Mouse (Mus musculus): ENCODE measurements around the gene Fap.
A peak's percentile ranks its signal among the peaks of the same experiment; 100 is the strongest.

Fap gene

DNA sequence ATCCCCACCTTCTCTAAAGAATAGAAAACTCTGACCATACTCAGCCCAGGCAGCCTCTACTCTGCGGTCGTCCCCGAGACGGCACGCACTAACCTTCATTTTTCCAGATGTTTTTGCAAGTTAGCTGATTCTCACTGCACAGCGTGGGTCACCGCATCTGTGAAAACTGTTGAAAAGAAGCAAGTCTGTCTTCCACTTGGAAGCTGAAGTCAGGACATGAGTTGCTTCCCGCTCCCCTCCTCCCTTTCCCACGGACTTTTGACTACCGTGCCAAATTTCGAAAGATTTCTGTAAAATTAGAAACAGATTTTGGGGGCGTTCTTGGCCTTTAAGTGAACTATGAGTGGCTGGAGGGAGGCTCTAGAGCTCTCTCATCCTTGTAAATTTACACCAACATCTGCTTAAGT lies at the start of gene Fap:
Gene Fap, minus strand, starts transcription at position 323 of the 407 bp plus-strand sequence.
- no peak for DNase-seq (ENCODE audit: low read depth, low spot score)

DNA sequence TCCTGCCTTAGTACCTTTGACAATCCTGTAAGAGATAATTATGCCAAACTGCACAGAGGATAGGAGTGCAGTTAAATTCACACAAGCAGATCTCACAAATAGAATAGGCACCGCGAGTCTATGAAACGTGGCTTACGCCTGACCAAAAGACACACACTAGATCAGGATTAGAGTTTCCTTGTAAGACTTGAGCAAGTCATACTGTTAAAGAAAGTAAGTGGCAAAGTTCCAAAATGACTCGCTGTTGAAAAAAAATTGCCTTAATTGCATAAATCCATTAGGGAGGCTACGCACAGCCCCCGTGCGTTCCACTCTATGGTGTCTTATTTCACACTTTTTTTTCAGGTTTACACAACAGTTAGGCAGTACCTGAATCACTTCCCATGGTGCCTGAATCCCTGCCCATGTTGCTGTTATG lies 49.2 kb upstream of the Fap start:
- no peak for DNase-seq (ENCODE audit: low read depth, low spot score)

DNA sequence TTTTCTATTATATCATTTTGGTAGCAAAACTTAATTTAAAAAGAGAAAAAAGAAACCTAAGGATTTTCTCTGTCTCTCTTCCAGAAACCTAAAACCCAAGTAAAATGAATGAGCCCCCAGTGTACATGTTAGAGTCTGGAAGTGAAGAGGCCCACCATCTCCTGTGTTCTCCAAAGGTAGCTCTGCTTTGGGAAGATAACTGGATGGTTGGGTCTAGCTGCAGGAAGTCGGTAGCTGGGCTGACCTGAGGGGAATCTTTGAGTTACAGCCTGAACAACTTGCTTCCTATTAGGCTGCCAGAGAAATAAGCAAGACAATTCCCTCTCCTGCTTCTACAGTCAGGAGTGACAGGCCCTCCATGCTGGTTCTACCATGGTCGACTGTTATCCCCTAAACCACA lies 45.8 kb upstream of the Fap start:
- peak; percentile 69 for DNase-seq (ENCODE audit: low read depth, low spot score)

DNA sequence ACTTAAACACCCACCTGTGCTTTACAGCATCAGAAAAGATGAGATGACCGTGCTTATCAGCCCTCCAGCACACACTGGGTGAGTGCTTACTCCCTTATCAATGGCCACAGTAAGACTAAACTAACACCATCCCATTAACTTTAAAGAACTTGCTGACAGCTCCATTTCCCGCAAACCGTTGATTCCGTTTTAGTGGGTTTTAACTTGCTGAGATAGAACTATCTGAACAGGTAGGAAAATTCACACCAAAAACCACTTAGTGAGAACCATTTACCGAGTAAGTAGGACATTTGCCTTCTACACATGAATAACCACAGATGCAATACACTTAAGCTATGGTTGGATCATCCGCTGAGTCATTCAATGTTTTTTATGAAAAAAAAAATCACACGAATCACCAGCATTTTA lies 45.1 kb upstream of the Fap start:
- DNase-seq (ENCODE audit: low read depth, low spot score), result peak; percentile 83

DNA sequence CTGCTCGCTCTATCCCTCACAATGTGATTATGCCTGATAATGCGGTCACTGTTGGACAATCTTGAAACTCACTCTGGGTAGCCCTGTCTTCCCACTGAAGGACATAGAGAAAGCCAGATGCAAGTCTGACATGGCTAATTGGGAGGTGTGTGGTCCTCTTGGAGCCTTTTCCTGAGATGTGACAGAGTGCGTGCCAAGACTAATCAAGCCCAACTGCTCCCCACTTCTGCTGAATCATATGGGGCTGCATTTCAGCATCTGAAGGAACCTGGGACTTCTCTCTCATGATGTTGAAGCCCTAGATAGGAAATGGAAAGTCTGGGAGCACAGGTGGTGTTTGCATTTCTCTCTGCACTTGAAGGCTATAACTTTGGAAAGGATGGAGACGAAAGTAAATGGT lies 39.3 kb upstream of the Fap start:
- no peak for DNase-seq (ENCODE audit: low read depth, low spot score)

DNA sequence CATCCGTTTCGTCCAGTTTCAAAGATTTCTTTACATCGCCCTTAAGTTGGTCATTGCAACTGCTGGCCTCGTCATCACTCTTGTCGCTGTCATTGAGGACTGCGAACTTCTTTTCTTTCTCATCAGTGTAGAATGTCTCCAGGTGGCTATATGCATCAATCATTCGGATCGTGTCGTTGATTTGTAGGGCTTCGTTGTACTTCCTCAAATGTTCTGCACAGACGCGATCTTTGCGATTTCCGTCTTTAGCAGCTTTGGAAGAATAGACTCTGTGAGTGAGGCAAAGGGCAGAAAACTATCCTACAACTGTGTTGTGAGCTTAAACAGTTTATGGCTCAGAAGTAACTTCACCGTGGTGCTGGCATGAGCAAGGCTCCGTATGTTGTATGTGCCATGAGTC lies 32.3 kb upstream of the Fap start:
- no peak for DNase-seq (ENCODE audit: low read depth, low spot score)

DNA sequence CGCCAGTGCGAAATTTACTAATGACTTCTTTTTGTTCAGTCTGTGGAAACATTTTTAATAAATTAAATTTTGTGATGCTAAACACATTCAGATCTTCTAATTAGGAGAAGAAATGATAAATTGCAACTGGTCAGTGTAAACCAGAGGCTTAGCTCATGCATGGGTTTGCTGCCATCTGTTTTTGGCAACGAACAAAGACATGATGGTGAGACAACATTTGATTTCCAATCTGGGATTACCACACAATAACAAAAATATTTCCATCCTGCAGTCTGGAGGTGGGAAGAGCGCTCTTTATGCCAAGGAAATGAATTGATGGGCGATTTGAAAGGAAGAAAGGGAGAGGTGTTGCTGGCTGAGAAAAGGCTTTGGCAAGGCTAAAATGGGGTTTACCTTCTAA lies 29.7 kb upstream of the Fap start:
- DNase-seq (ENCODE audit: low read depth, low spot score), result no peak

DNA sequence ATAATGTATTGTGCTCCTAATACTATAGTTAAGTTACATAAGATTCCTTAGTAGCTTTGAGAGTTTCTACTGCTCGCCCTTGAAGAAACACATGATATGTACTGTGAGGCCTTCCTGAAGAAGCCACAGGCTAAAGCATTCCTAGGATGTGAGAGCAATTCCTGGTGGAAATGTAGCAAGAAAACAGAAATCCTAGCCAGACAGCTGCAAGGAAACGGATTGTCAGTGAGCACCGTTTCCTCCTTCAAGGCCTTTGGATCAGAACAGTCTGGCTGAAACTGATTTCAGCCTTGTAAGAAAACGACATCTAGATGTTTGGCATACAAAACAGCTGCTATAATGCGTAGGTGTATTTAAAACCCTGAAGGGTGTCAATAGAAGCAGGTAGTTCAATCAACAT lies 22.7 kb upstream of the Fap start:
- DNase-seq (ENCODE audit: low read depth, low spot score), result no peak

DNA sequence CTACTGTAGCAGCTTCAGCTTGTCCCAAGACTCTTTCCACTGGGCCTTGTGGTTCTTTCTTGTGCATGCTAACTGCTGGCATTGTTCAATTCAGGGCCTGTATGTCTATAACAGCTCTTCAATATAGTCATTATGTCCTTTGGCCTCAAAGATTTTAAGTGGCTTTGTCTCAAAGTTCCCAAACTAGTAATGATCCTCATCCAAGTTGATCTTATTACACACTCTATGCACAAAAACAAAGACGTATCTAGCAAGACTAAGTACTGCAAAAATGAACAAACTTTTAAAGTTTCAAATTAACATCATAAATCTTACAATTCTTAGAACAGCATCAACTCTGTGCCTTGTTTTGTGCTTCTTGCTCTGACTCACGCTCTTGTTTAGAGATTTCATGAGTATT lies 20.6 kb upstream of the Fap start:
- DNase-seq (ENCODE audit: low read depth, low spot score), result no peak

DNA sequence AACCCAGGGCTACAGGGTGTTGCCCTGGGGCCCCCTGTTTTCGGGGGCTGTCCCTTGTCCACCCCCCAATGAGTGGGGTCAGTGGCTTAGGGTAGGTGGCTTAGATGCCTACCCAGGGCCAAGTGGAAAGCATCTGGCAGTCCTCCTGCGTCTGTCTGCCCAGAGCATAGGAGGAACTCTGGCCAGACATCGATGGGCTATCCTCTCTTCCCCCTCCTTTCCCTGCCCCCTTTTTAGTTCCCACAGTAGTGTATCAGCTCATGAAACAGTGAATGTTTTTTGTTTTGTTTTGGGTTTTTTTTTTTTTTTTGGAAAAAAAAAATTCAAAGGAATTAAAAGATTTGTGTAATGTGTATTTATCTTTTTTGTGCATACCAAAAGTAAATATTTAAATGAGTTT lies 17.7 kb upstream of the Fap start:
- no peak for DNase-seq (ENCODE audit: low read depth, low spot score)

DNA sequence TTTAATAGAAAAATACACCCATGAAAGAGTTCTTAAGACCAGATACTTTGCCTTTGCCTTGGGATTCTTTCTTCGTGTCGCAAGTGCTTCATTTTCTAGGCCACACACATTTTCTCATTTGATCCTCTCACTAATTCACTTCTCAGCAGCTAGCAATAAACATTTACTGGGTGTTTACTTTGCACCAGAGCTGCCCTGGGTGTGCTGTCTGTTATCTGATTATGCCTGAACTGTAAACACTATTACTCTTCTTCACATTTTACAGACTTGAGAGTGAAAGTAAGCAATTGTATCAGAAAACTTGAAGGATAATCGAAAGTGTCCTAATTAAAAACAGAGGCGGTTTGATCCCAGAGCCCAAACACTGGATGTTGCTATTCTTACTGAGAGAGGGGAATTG lies 15.5 kb upstream of the Fap start:
- DNase-seq (ENCODE audit: low read depth, low spot score), result peak; percentile 12

DNA sequence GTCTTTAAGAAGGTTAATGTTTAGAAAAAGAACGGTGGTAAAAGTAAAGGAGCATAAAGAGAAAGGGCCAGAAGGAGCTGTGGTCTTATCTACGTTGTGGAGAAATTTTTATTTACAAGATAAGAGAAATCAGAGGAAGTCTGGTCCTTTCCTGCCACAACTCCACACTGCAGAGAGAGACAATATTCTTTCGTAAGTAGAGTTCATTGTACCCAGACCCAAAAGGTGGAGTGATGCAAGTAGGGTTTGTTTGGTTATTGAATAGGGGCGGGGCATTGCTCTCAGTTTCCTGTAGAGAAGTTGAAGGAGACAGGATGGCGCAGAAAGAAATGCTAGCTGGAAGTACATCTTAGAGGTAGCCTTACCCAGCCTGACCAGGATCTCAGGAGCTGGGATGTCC lies 11.9 kb upstream of the Fap start:
- DNase-seq (ENCODE audit: low read depth, low spot score), result no peak

DNA sequence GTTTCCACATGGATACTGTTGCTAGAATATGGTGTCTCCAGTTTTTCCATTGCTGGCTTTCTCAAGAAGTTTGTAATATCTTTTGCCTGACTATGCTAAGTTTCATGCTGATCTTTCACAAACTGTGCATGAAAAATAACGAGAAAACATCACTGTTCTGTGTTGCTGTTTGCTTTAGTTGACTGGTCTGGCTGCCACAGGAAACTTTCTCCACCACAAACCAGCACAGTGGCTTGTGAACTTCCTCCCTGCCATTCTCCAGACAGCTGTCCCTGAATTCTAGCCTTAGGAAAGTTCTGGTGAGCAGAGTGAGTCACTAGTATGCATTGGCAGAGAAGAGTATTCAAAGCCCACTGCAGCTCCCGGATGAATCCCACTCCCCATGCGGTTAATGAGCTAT lies 1.1 kb upstream of the Fap start:
- no peak for DNase-seq (ENCODE audit: low read depth, low spot score)

DNA sequence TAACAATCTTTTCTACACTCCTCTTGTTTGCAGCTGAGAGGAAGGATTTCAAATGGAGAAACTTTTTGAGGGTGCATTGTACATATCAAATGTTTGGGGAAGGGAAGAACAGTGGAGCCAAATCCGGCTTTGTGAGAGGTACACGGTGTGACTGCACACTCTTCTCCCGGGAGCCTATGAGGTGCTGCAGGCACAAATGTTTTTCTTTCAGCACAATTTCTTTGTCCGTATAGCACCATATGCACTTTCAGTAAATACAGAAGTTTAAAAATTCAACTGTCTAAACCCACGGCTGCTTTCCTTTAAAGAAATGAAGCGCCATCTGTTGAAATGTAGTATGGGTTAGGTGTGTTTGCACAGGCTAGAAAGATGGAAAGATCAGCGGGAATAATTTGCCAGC lies 375 bp upstream of the Fap start:
- DNase-seq (ENCODE audit: low read depth, low spot score), result no peak

DNA sequence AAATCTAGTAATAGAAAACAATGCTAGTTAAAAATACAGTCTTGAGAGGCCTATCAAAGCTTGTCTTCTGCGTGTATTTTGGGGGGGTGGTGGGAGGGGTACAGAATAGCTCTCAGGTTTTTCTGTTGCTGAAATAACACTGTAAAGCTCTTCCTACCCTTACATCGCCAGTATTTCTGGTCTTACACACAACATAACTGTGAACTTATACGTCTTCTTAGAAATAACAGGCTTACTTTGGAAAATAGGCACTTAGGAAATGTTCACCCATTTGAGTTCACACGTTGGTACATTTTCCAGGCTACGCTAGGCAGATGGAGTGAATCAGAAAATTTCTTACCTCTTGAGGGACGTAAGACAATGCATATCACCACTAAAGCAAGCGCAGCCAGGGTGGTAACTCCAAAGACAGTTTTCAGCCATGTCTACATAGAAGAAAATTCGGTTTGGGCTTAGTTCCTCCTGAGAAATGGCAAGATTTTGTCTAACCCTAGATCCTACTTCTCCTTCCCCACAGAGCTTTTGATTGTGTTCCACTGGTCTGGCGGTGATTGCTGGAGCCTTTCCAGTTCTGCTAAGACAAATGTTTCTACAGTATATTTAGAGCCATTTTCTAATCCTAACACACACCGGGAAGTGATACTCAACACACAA lies 649 bp downstream of the Fap start:
- DNase-seq (ENCODE audit: low read depth, low spot score), result no peak

DNA sequence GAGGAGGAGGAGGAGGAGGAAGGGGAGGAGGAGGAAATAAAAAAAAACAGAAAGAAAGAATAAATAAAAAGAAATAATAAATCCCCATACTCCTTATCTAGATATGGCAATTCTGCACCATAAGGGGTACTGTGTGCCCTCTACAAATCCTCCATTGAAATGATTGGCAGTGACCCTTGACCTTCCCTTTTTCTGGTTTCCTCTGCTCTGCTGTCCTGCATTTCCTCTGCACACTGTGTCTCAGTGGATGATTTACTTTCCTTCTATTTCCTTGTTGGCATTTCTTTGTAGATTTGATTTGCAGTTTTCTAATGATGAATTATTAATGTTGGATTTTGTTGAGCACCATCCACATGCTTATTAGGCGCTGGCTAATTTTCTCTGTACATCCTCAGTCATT lies 9.2 kb downstream of the Fap start:
- DNase-seq (ENCODE audit: low read depth, low spot score), result no peak

DNA sequence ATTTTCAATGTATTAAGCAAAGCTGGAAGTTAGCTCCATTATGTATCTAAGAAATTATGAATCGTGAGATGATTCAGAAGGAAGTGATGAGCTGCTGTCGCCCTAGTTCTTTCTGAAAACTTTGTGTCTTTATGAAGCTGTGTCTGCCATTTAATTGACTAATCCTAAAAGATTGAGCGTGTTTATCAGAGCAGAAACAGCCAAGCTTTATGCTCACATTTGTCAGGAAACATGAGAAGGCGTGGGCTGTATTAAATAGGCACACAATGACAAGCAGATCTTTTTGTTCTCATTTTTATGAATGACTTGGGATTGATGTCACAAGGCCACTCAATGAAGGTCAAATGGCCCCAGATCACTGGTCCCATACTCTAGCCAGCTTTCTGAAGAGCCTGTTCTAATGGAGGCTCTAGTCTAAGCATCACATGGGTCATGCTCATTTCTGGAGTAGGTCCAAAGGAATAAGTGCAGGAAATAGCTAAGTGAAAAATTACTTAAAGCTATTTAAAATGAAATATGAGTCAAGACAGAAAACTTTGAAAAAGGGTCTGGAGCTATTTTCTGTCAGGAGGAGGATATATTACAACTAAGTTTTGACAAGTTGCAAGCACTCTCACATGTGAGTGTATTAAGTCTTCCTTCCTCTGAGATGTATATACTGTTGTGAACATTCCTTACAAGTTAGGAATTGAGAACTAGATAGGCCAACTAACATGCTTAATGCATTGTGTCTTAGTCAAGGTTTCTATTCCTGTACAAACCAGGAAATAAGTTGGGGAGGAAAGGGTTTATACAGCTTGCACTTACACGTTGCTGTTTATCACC lies 11.0 kb downstream of the Fap start:
- DNase-seq (ENCODE audit: low read depth, low spot score), result no peak

DNA sequence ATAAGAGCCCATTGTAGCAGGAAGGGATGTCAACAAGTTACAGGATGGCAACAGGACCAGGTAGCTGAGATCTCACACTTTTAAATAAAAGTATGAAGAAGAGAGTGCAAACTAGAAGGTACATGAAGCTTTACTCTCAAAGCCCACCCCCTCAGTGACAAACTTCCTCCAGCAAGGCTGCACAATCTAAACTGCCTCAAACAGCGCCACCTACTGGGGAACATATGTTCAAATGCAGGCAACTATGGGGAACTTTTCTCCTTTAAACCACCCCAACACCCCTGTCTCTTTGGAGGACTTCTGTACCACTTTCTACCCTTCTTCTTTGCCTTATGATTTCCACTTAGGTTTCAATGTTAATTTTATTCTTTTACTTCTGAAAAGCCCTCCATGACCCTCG lies 16.5 kb downstream of the Fap start:
- DNase-seq (ENCODE audit: low read depth, low spot score), result peak; percentile 12

DNA sequence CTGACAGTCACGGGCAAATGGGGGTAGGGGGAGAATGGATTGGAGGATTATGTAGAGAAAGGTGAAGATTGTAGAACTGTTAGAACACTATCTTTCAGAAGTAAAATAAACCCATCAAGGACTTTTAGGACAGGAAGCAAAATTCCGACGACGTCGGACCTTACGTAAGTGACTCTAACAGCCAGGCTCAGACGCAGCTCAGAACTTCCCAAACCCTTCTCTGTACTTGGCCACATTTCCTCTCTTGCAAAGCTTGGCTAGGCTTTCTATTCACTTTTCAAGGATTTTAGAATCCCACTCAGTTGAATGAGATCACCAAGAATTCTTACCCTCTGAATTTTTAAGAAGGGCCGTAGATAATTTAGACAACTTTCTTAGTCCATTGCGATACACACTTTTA lies 17.5 kb downstream of the Fap start:
- no peak for DNase-seq (ENCODE audit: low read depth, low spot score)

DNA sequence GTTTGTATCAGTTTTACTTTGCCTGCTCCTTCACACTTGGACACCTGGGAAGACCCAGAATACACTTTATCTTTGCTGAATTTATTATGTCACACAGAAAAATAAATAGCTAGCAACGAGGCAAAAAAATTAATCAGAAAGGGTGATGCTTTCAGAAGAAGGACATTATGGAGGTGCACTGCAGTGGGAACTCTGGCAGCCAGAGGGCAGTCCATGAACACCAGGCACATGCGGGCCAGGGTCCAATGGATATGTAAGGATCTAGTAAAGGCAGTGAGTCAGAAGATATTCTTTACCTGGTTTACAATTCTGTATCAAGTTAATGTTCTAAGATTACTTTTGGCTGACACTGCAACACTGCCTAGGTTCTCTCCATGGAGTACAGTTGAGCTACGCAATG lies 24.2 kb downstream of the Fap start:
- no peak for DNase-seq (ENCODE audit: low read depth, low spot score)

DNA sequence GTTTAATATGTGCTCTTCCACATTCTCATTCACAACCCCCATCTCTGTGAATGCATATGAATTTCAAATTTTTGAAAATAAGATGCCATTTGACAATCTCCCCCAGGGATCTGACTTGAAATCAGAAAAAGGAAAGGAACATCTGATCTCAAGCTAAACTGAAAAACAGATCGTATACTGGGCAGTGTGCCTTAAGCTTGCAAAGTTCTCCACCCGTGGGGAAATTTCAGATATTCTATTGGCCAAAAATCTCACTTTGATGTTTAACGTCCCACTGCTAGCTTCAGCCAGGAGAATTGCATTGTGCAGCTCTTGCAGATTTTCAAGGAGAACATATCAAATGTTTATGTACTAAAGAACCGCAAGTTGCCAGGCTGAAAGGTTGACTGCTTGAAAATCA lies 24.7 kb downstream of the Fap start:
- DNase-seq (ENCODE audit: low read depth, low spot score), result no peak

DNA sequence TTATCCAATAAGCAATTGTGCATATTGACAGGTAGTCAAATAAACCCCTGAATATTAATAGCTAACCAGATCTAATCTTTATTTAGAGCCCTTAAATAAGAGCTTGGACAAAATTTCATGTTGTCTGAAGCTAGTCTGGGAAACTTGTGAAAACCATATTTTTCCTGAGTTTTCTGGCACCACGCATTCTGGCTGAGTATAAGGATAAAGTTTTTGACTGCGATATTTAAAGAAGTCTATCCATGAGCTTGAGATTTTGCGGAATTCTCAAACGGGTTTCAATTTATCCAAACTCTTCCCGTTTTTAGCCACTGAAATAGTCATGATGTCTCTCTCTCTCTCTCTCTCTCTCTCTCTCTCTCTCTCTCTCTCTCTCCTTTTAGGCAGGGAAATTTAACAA lies 25.8 kb downstream of the Fap start:
- no peak for DNase-seq (ENCODE audit: low read depth, low spot score)

DNA sequence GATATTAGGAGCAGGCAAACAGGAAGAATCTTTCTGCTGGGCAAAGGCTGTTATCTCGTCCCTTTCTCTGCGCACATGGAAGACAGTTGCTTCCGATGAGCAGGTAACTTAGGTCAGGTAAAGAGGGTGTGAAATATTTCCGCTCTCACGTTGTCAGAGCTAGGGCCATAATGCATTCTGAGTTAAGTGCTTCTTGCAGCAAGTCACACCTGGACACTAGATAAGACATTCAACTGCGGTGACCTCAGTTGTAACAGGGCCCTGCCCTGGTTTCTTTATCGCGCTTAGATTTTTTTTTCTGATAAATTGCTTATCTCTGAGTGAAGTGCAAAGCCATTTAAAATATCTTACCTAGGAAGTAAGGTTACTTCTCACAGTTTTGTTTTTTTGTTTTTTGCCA lies 38.4 kb downstream of the Fap start:
- DNase-seq (ENCODE audit: low read depth, low spot score), result no peak

DNA sequence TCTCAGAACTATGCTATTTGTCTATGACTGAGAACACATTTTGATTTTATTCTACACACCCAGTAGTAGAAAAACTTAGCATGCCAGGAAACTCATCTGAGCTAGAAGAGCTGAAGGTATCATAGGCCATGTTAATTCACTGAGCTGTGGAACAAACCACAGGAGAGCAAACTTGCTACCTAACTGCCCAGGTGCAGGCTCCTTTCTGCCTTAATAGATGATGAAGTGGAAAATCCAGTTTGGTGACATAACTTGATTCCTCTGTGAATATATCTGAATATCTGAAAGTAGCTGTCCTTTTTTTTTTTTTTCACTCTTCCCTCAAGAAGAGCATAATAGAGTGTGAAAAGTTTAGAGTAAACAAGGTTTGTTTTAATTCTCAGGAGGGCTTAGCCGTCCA lies 42.8 kb downstream of the Fap start:
- DNase-seq (ENCODE audit: low read depth, low spot score), result no peak

All from c-Kit-negative CD71-positive TER-119-positive erythroid progenitor cells, embryonic 14.5 days (primary cell).